Comparison of ENCODE assay signal across 24 mouse cellular contexts in the genomic region with DNA sequence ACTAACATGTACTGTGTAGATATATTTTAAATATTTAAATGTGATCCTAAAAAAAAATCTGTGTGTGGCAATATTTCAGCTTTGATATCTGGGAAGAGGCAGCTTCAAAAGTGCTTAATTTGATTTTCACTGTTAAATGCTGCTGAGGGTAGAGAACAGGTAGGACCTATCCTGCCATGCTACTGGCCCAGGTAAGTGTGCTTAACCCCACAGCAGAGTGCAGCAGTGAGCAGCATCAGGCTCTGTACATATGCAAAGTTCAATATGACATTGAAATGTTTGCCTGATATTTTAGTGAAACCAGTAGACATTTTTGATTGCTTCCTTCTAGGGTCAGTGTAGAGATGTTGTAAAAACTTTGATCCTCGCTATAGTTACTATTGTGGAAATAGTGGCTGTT. TPM values are rescaled to one million over a fixed set of nuclear protein-coding genes. Genes with fewer than 3 reads are reported as not detected.
DNase-seq lines count a peak whose midpoint lies in the region; ATAC-seq and TF ChIP-seq lines count a peak whose summit lies in the region.
"Had no signal": no experiment of that assay in that cellular context is flagged by ENCODE, and none has a peak within 500 bp of the region (broad histone marks: within the 10 kb centered on the region; RNA-seq: fewer than 3 reads in every experiment).

No protein-coding gene starts in this region.

- H3K9me3 ChIP-seq in hindbrain, postnatal 0 days (ENCODE audit: low read length) = no peaks in the 10 kb centered on the region
- H3K9me3 ChIP-seq in hindbrain, embryonic 16.5 days (ENCODE audit: control insufficient read depth, low read length) = no peaks in the 10 kb centered on the region
- no peaks in the 10 kb centered on the region for H3K9me3 ChIP-seq in midbrain, embryonic 15.5 days
- H3K9me3 ChIP-seq in midbrain, embryonic 11.5 days (ENCODE audit: control insufficient read depth, low read length) = no peaks in the 10 kb centered on the region
- H3K9me3 ChIP-seq: embryonic facial prominence, embryonic 13.5 days; liver, embryonic 12.5 days; lung, embryonic 15.5 days had no signal

- peaks cover 4% of the 10 kb centered on the region; the same call in 1 of the 2 replicates for H3K36me3 ChIP-seq in hindbrain, postnatal 0 days (ENCODE audit: insufficient read depth, low read length)
- no peaks in the 10 kb centered on the region for H3K36me3 ChIP-seq in hindbrain, embryonic 16.5 days (ENCODE audit: control insufficient read depth, insufficient read depth, low read length)
- H3K36me3 ChIP-seq in midbrain, embryonic 15.5 days (replicated peaks) = 0 out of 2 replicates have a peak, but pooled peaks cover 2% of the 10 kb centered on the region
- H3K36me3 ChIP-seq in midbrain, embryonic 11.5 days (ENCODE audit: control insufficient read depth, insufficient read depth, low read length) = 0 out of 2 replicates have a peak, but pooled peaks cover 2% of the 10 kb centered on the region

- peak; percentile 7 for DNase-seq in hindbrain, postnatal 0 days (ENCODE audit: low spot score)
- DNase-seq in midbrain, embryonic 11.5 days (ENCODE audit: low spot score, missing footprints) = no peak
- peak; percentile 38 for DNase-seq in induced T-regulatory cell, adult 2 months (ENCODE audit: low read depth)
- no peak for DNase-seq in adrenal gland, adult 2 months
- no peak for DNase-seq in thymus, postnatal 10 days (ENCODE audit: low spot score in 2 of 2)
- DNase-seq: adrenal gland, postnatal 10 days; cerebellum, adult 11 months; cerebellum, postnatal 10 days; heart, adult 18-20 months; heart, postnatal 36 days; kidney, adult 2 months; kidney, postnatal 4 days; midbrain, embryonic 14.5 days; right cerebral cortex, postnatal 4 days; thymus, postnatal 25 days had no signal

- TF ChIP-seq CTCF in hindbrain, postnatal 0 days (IDR thresholded peaks at IDR 0.05; ENCODE audit: low read depth) = peak; percentile 34

- no peaks in the 10 kb centered on the region for H3K4me1 ChIP-seq in hindbrain, postnatal 0 days (ENCODE audit: insufficient read depth, low read length)
- H3K4me1 ChIP-seq in hindbrain, embryonic 16.5 days (ENCODE audit: control insufficient read depth, insufficient read depth, low read depth, low read length) = no peaks in the 10 kb centered on the region
- H3K4me1 ChIP-seq in midbrain, embryonic 15.5 days = no peaks in the 10 kb centered on the region
- no peaks in the 10 kb centered on the region for H3K4me1 ChIP-seq in midbrain, embryonic 11.5 days (ENCODE audit: control insufficient read depth, insufficient read depth, low read length)
- H3K4me1 ChIP-seq: embryonic facial prominence, embryonic 13.5 days; liver, embryonic 12.5 days; lung, embryonic 15.5 days had no signal

- H3K4me2 ChIP-seq in hindbrain, postnatal 0 days (ENCODE audit: low read depth, low read length) = no peak overlapping the region
- no peak overlapping the region for H3K4me2 ChIP-seq in hindbrain, embryonic 16.5 days (ENCODE audit: low read length)
- no peak overlapping the region for H3K4me2 ChIP-seq in midbrain, embryonic 15.5 days
- no peak overlapping the region for H3K4me2 ChIP-seq in midbrain, embryonic 11.5 days
- H3K4me2 ChIP-seq: embryonic facial prominence, embryonic 13.5 days; hindbrain, embryonic 14.5 days; liver, embryonic 12.5 days; lung, embryonic 15.5 days had no signal

- H3K27ac ChIP-seq in hindbrain, postnatal 0 days = no peak overlapping the region
- H3K27ac ChIP-seq in hindbrain, embryonic 16.5 days (ENCODE audit: low read depth, low read length) = no peak overlapping the region
- H3K27ac ChIP-seq in midbrain, embryonic 15.5 days = no peak overlapping the region
- H3K27ac ChIP-seq in midbrain, embryonic 11.5 days (ENCODE audit: low read depth, low read length) = no peak overlapping the region
- H3K27ac ChIP-seq: embryonic facial prominence, embryonic 13.5 days; hindbrain, embryonic 14.5 days; liver, embryonic 12.5 days; lung, embryonic 15.5 days had no signal

- no peak overlapping the region for H3K9ac ChIP-seq in hindbrain, postnatal 0 days (replicated peaks; ENCODE audit: low read length)
- H3K9ac ChIP-seq in hindbrain, embryonic 16.5 days (ENCODE audit: low read depth, low read length) = no peak overlapping the region
- no peak overlapping the region for H3K9ac ChIP-seq in midbrain, embryonic 15.5 days
- H3K9ac ChIP-seq in midbrain, embryonic 11.5 days (ENCODE audit: low read length) = no peak overlapping the region
- H3K9ac ChIP-seq: embryonic facial prominence, embryonic 13.5 days; hindbrain, embryonic 14.5 days; liver, embryonic 12.5 days; lung, embryonic 15.5 days had no signal

- 88% methylated on average over 1 of the region's 1 CpGs for WGBS in hindbrain, postnatal 0 days
- WGBS in hindbrain, embryonic 16.5 days = 92% methylated on average over 1 of the region's 1 CpGs
- WGBS in midbrain, embryonic 15.5 days = 95% methylated on average over 1 of the region's 1 CpGs
- WGBS in midbrain, embryonic 11.5 days = 95% methylated on average over 1 of the region's 1 CpGs

- H3K27me3 ChIP-seq in hindbrain, postnatal 0 days (ENCODE audit: insufficient read depth, low read length) = no peaks in the 10 kb centered on the region
- no peaks in the 10 kb centered on the region for H3K27me3 ChIP-seq in hindbrain, embryonic 16.5 days (replicated peaks; ENCODE audit: control insufficient read depth, insufficient read depth, low read length)
- no peaks in the 10 kb centered on the region for H3K27me3 ChIP-seq in midbrain, embryonic 15.5 days (replicated peaks)
- H3K27me3 ChIP-seq in midbrain, embryonic 11.5 days (ENCODE audit: control insufficient read depth, insufficient read depth, low read length) = no peaks in the 10 kb centered on the region
- H3K27me3 ChIP-seq: embryonic facial prominence, embryonic 13.5 days; liver, embryonic 12.5 days; lung, embryonic 15.5 days had no signal

- no peak overlapping the region for H3K4me3 ChIP-seq in hindbrain, postnatal 0 days (ENCODE audit: low read length)
- H3K4me3 ChIP-seq in hindbrain, embryonic 16.5 days (ENCODE audit: low read length) = no peak overlapping the region
- no peak overlapping the region for H3K4me3 ChIP-seq in midbrain, embryonic 15.5 days
- H3K4me3 ChIP-seq in midbrain, embryonic 11.5 days (ENCODE audit: low read depth, low read length) = no peak overlapping the region
- H3K4me3 ChIP-seq: embryonic facial prominence, embryonic 13.5 days; liver, embryonic 12.5 days; lung, embryonic 15.5 days had no signal

- ATAC-seq in hindbrain, postnatal 0 days = no peak
- ATAC-seq in hindbrain, embryonic 16.5 days = no peak
- 0 out of 2 replicates have a peak, but pooled peaks have one; percentile 56 for ATAC-seq in midbrain, embryonic 15.5 days (replicated peaks)
- ATAC-seq in midbrain, embryonic 11.5 days (ENCODE audit: low FRiP score) = no peak
- ATAC-seq: forebrain, embryonic 16.5 days; liver, embryonic 12.5 days had no signal

RNA-seq across cellular contexts. Expression of a gene that starts 14.4 kb away (rescaled TPM):
- total RNA-seq in hindbrain, postnatal 0 days (2014; rRNA removed) = 2.6 and 4.3 TPM in 2 replicates
- polyA plus RNA-seq in hindbrain, postnatal 0 days (2015; fragmentation: Nextera tagmentation; extraction: Ambion mirVana) = 2.2 and 2.5 TPM in 2 replicates
- 1.7 and 2.1 TPM in 2 replicates for polyA plus RNA-seq in hindbrain, embryonic 16.5 days (2015; fragmentation: Nextera tagmentation; extraction: Ambion mirVana)
- polyA plus RNA-seq in midbrain, embryonic 15.5 days (2015; fragmentation: Nextera tagmentation; extraction: Ambion mirVana) = 2.4 and 2.6 TPM in 2 replicates
- polyA plus RNA-seq in midbrain, embryonic 11.5 days (2014; fragmentation: Nextera tagmentation; extraction: Ambion mirVana) = 3.0 and 3.1 TPM in 2 replicates
- total RNA-seq in adrenal gland, adult 2 months (2021) = 10 to 100 TPM in 1 of 2 experiments, 1 to 10 TPM in 1; 9.4 to 15.0 TPM
- 63.1 and 84.9 TPM in 2 replicates for polyA plus RNA-seq in adrenal gland, adult 2 months (2012; rRNA removed)

RNA-seq across cellular contexts. Expression of a gene that starts 25.7 kb away (rescaled TPM):
- 7.5 and 8.6 TPM in 2 replicates for total RNA-seq in hindbrain, postnatal 0 days (2014; rRNA removed)
- polyA plus RNA-seq in hindbrain, postnatal 0 days (2015; fragmentation: Nextera tagmentation; extraction: Ambion mirVana) = 7.8 and 10.4 TPM in 2 replicates
- 8.2 and 9.1 TPM in 2 replicates for polyA plus RNA-seq in hindbrain, embryonic 16.5 days (2015; fragmentation: Nextera tagmentation; extraction: Ambion mirVana)
- 5.2 and 5.4 TPM in 2 replicates for polyA plus RNA-seq in midbrain, embryonic 15.5 days (2015; fragmentation: Nextera tagmentation; extraction: Ambion mirVana)
- polyA plus RNA-seq in midbrain, embryonic 11.5 days (2014; fragmentation: Nextera tagmentation; extraction: Ambion mirVana) = 0.57 and 1.0 TPM in 2 replicates
- not detected for total RNA-seq in adrenal gland, adult 2 months (2021)
- polyA plus RNA-seq in adrenal gland, adult 2 months (2012; rRNA removed) = not detected in 2 replicates
- total RNA-seq: gastrocnemius, adult 18-20 months had no signal
- polyA plus RNA-seq: heart, embryonic 14.5 days; liver, embryonic 12.5 days had no signal

Comparison
In these comparisons a context has a peak if more than half of its experiments do, and no peak if none do; other contexts are left out.
1. DNase-seq: peak in hindbrain, postnatal 0 days (single experiment) and induced T-regulatory cell, adult 2 months (single experiment); none in midbrain, embryonic 11.5 days (single experiment), adrenal gland, adult 2 months (single experiment) and thymus, postnatal 10 days (0 of 2).
2. RNA of a gene that starts 14.4 kb away (polyA plus RNA-seq): 63.1 to 84.9 TPM in adrenal gland, adult 2 months; 3.0 to 3.1 TPM in midbrain, embryonic 11.5 days, 2.2 to 2.5 TPM in hindbrain, postnatal 0 days, 2.4 to 2.6 TPM in midbrain, embryonic 15.5 days and 1.7 to 2.1 TPM in hindbrain, embryonic 16.5 days; every median in the first group is over 10 times any median in the second.